Mouse (Mus musculus) midbrain, embryonic 16.5 days (tissue): ENCODE measurements around the gene Nme4. TPM values are rescaled to one million over a fixed set of nuclear protein-coding genes. Genes with fewer than 3 reads are reported as not detected.

ENCODE experiments used
- ATAC-seq: fragments of 200-750 bp; cut with Nextera tagmentation; 2 replicates; pipeline ENCODE4 v1.8.0; 2017; ENCODE audit warnings: moderate TSS enrichment
- H3K27ac ChIP-seq: fragments of 300-500 bp; sonication (generic); 2 replicates; pipeline ENCODE4 v1.5.1; 2014; ENCODE audit warnings: mild to moderate bottlenecking, low read length, mixed read lengths
- H3K27me3 ChIP-seq: fragments of 300-500 bp; sonication (generic); 2 replicates; pipeline ENCODE4 v1.6.1; 2014; ENCODE audit warnings: low read depth, low read length, mixed read lengths; ENCODE audit not compliant: control insufficient read depth, insufficient read depth
- H3K36me3 ChIP-seq: fragments of 300-500 bp; sonication (generic); 2 replicates; pipeline ENCODE4 v1.6.1; 2014; ENCODE audit warnings: mild to moderate bottlenecking, low read length, moderate library complexity, mixed read lengths; ENCODE audit not compliant: control insufficient read depth, insufficient read depth
- H3K4me1 ChIP-seq: fragments of 300-500 bp; sonication (generic); 2 replicates; pipeline ENCODE4 v1.6.1; 2014; ENCODE audit warnings: mild to moderate bottlenecking, low read length, mixed read lengths; ENCODE audit not compliant: control insufficient read depth, insufficient read depth
- H3K4me2 ChIP-seq: fragments of 300-500 bp; sonication (generic); 2 replicates; pipeline ENCODE4 v1.6.1; 2014; ENCODE audit warnings: mild to moderate bottlenecking, low read length, mixed read lengths
- H3K4me3 ChIP-seq: fragments of 300-500 bp; sonication (generic); 2 replicates; pipeline ENCODE4 v1.5.1; 2014; ENCODE audit warnings: low read depth, mild to moderate bottlenecking, low read length, moderate library complexity, mixed read lengths
- H3K9ac ChIP-seq: fragments of 300-500 bp; sonication (generic); 2 replicates; pipeline ENCODE4 v1.6.1; 2014; ENCODE audit warnings: low read depth, low read length, mixed read lengths
- H3K9me3 ChIP-seq: fragments of 300-500 bp; sonication (generic); replicated peaks from 2 replicates; pipeline ENCODE4 v1.6.1; 2014; ENCODE audit warnings: mild to moderate bottlenecking, low read length, mixed read lengths; ENCODE audit not compliant: control insufficient read depth, poor library complexity, severe bottlenecking
- WGBS: fragments of 180-500 bp; shearing (Covaris S2); extraction: QIAGEN DNeasy Blood & Tissue Kit; methylation state at CpG from one replicate; pipeline ENCODE4 v1.1.7; 2014; 5-methylcytosine and 5-hydroxymethylcytosine counted together
- polyA plus RNA-seq: library from polyadenylated mRNA; unstranded; fragments of >200 nt; fragmentation: Nextera tagmentation; extraction: Ambion mirVana; gene quantifications from 2 replicates; pipeline ENCODE4 v1.2.1, GENCODE M21; 2015

Nme4 gene
- polyA plus RNA-seq, 1 experiment from 2014 or later, result 16.8 TPM

DNA sequence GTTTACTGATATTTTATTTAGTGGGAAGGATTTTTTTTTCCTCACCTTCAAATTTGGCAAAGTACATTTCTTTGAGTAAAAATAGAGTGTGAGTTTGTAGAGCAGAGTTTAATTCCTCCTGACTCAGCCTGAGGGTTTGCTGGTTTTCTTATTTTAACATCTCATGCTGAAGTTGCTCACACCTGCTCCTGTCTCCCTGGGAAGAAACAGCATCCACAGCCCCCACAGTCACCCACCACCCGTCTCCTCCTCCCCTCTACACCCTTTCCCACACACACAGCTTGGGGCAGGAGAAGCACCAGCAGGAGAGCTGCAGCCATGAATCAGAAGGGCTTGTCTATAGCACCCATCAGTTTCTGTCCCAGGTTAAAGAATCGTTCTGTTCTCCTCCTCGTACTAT is 20.2 kb downstream of the Nme4 start:
- H3K4me3 ChIP-seq, result no peak overlapping the region
- no peak for ATAC-seq
- no peak overlapping the region for H3K9ac ChIP-seq
- H3K36me3 ChIP-seq, result no peaks in the 10 kb centered on the region
- H3K27me3 ChIP-seq, result 0 out of 2 replicates have a peak, but pooled peaks cover 2% of the 10 kb centered on the region
- H3K4me1 ChIP-seq, result peaks cover 3% of the 10 kb centered on the region
- H3K27ac ChIP-seq, result no peak overlapping the region
- no peak overlapping the region for H3K4me2 ChIP-seq
- H3K9me3 ChIP-seq, result no peaks in the 10 kb centered on the region
- WGBS, result 65% methylated on average over 3 of the region's 3 CpGs

- ATAC-seq, result no peak
- Histone ChIP-seq H3K36me3 (no peaks in the 10 kb centered on the region), H3K27ac (no peak overlapping the region), H3K27me3 (0 out of 2 replicates have a peak, but pooled peaks cover 2% of the 10 kb centered on the region), H3K9me3 (no peaks in the 10 kb centered on the region), H3K4me2 (peak overlapping the region; percentile 100), H3K4me1 (peaks cover 27% of the 10 kb centered on the region), H3K9ac (peak overlapping the region; percentile 97; the same call in 1 of the 2 replicates), H3K4me3 (peak overlapping the region; percentile 92)
- 44% methylated on average over 6 of the region's 6 CpGs for WGBS
Observed at GRCm38 (mm10) chr17:26070136-26070535, 25.3 kb downstream of the Nme4 start.

- Histone ChIP-seq H3K36me3 (peaks cover 3% of the 10 kb centered on the region), H3K27me3 (0 out of 2 replicates have a peak, but pooled peaks cover 2% of the 10 kb centered on the region), H3K4me1 (peaks cover 37% of the 10 kb centered on the region), H3K4me2 (peak within 1 kb of the TSS; percentile 100), H3K27ac (peak within 1 kb of the TSS; percentile 95), H3K4me3 (peak within 1 kb of the TSS; percentile 92), H3K9ac (peak within 1 kb of the TSS; percentile 97), H3K9me3 (no peaks in the 10 kb centered on the region)
- ATAC-seq, result peak; percentile 94
- under 1% methylated on average over 77 of the region's 94 CpGs for WGBS
Observed at GRCm38 (mm10) chr17:26068831-26069739, 26.3 kb downstream of the Nme4 start, which contains the start of gene Rab11fip3. Rab11fip3 (minus strand) TSS chr17:26069555.

DNA sequence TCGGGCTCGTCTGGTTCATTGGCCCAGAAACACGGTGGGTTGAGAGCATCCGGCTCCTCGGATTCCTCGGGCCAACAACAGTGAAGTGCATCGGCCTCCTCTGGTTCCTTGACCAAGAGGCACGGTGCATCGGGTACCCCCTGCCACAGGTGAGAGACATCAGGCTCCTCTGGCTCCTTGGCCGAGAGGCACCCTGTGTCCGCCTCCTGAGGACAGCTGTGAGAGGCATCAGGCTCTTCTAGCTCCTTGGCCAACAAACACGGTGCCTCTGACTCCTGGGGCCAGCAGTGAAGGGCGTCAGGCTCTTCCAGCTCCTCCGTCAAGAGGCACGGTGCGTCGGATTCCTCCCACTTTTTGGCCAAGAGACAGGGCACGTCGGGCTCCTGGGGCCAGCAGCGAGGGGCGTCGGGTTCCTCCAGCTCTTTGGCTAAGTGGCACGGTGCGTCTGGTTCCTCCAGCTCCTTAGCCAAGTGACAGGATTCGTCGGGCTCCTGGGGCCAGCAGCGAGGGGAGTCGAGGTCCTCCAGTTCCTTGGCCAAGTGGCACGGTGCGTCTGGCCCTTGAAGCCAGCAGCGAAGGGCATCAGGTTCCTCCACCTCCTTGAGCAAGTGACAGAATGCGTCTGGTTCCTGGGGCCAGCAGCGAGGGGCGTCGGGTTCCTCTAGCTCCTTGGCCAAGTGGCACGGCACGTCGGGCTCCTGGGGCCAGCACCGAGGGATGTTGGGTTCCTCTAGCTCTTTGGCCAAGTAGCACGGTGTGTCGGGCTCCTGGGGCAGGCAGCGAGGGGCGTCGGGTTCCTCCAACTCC is 27.2 kb downstream of the Nme4 start:
- 0 out of 2 replicates have a peak, but pooled peaks cover 2% of the 10 kb centered on the region for H3K27me3 ChIP-seq
- under 1% methylated on average over 44 of the region's 44 CpGs for WGBS
- peaks cover 45% of the 10 kb centered on the region for H3K4me1 ChIP-seq
- peaks cover 3% of the 10 kb centered on the region for H3K36me3 ChIP-seq
- peak overlapping the region; percentile 100 for H3K4me2 ChIP-seq
- H3K4me3 ChIP-seq, result peak overlapping the region; percentile 92
- H3K27ac ChIP-seq, result peak overlapping the region; percentile 95
- peak overlapping the region; percentile 97 for H3K9ac ChIP-seq
- no peaks in the 10 kb centered on the region for H3K9me3 ChIP-seq
- no peak for ATAC-seq

- H3K4me3 ChIP-seq, result peak overlapping the region; percentile 92
- H3K9ac ChIP-seq, result 0 out of 2 replicates have a peak overlapping the region, but pooled peaks have one; percentile 97
- no peaks in the 10 kb centered on the region for H3K27me3 ChIP-seq
- peak overlapping the region; percentile 100 for H3K4me2 ChIP-seq
- no peaks in the 10 kb centered on the region for H3K9me3 ChIP-seq
- 92% methylated on average over 7 of the region's 7 CpGs for WGBS
- no peak for ATAC-seq
- no peak overlapping the region for H3K27ac ChIP-seq
- H3K4me1 ChIP-seq, result peaks cover 57% of the 10 kb centered on the region
- peaks cover 3% of the 10 kb centered on the region for H3K36me3 ChIP-seq
Observed at GRCm38 (mm10) chr17:26066488-26067020, 28.8 kb downstream of the Nme4 start.

- H3K4me1 ChIP-seq, result peaks cover 57% of the 10 kb centered on the region
- no peak for ATAC-seq
Observed at GRCm38 (mm10) chr17:26064916-26065315, 30.5 kb downstream of the Nme4 start.

GRCm38 (mm10) chr17:26057787-26058567 is 37.4 kb downstream of the Nme4 start:
- Histone ChIP-seq H3K4me2 (no peak overlapping the region), H3K9ac (no peak overlapping the region), H3K4me3 (no peak overlapping the region), H3K36me3 (peaks cover 5% of the 10 kb centered on the region; the same call in 1 of the 2 replicates), H3K27ac (no peak overlapping the region), H3K9me3 (no peaks in the 10 kb centered on the region), H3K27me3 (no peaks in the 10 kb centered on the region), H3K4me1 (peaks cover 13% of the 10 kb centered on the region)
- WGBS, result 83% methylated on average over 9 of the region's 9 CpGs
- ATAC-seq, result no peak

More at GRCm38 (mm10) chr17:26064916-26065315, 30.5 kb downstream of the Nme4 start:
- no peaks in the 10 kb centered on the region for H3K9me3 ChIP-seq
- H3K4me3 ChIP-seq, result no peak overlapping the region
- no peaks in the 10 kb centered on the region for H3K27me3 ChIP-seq
- H3K27ac ChIP-seq, result no peak overlapping the region
- peaks cover 3% of the 10 kb centered on the region for H3K36me3 ChIP-seq
- peak overlapping the region; percentile 33 for H3K4me2 ChIP-seq
- no peak overlapping the region for H3K9ac ChIP-seq
- WGBS, result 72% methylated on average over 6 of the region's 6 CpGs

- Histone ChIP-seq H3K27me3 (no peaks in the 10 kb centered on the region), H3K9me3 (no peaks in the 10 kb centered on the region), H3K27ac (no peak overlapping the region), H3K9ac (no peak overlapping the region), H3K36me3 (peaks cover 5% of the 10 kb centered on the region; the same call in 1 of the 2 replicates), H3K4me3 (no peak overlapping the region), H3K4me1 (peaks cover 7% of the 10 kb centered on the region), H3K4me2 (no peak overlapping the region)
- no peak for ATAC-seq
- WGBS, result 95% methylated on average over 8 of the region's 8 CpGs
Observed at GRCm38 (mm10) chr17:26057278-26057677, 38.1 kb downstream of the Nme4 start.
